Mouse (Mus musculus) CH12.LX (cell line): ENCODE measurements around the gene Jam2. TPM values are rescaled to one million over a fixed set of nuclear protein-coding genes. Genes with fewer than 3 reads are reported as not detected.

Experiments used
- DNase-seq: peaks from one replicate; pipeline ENCODE4 v3.0.0-alpha.2; 2013; ENCODE audit errors: extremely low read depth
- H3K27ac ChIP-seq: 2 replicates; pipeline ENCODE4 v1.5.1; 2012; ENCODE audit warnings: low read depth, mild to moderate bottlenecking, control low read depth, moderate library complexity; ENCODE audit not compliant: insufficient read depth
- H3K27me3 ChIP-seq: replicated peaks from 2 replicates; pipeline ENCODE3; 2012; ENCODE audit warnings: inconsistent platforms
- H3K36me3 ChIP-seq, 2 experiments: replicated peaks in 1 of 2; 2 replicates each; pipeline versions ENCODE3 to v1.6.1; 2012; ENCODE audit warnings: inconsistent platforms in 1 of 2, low read length in 1 of 2, mild to moderate bottlenecking in 1 of 2, mixed read lengths in 1 of 2, moderate library complexity in 1 of 2; ENCODE audit not compliant: control insufficient read depth in 1 of 2, insufficient read depth in 1 of 2
- H3K4me1 ChIP-seq, 2 experiments: 2 replicates each; pipeline ENCODE4 v1.6.1; 2012; ENCODE audit warnings: inconsistent platforms in 1 of 2, moderate library complexity in 1 of 2; ENCODE audit not compliant: insufficient read depth in 2 of 2, control insufficient read depth in 1 of 2
- H3K4me2 ChIP-seq: 2 replicates; pipeline ENCODE4 v1.6.1; 2012; ENCODE audit warnings: low read depth, mild to moderate bottlenecking, control low read depth; ENCODE audit not compliant: poor library complexity, insufficient read depth, severe bottlenecking
- H3K4me3 ChIP-seq, 3 experiments: fragments of 150-350 bp in 1 of 3; sonication (generic) in 1 of 3; replicated peaks in 1 of 3; 2 replicates each; pipeline versions ENCODE3 to v1.5.1; 2011 to 2012; ENCODE audit warnings: low read depth in 2 of 3, low read length in 2 of 3, mild to moderate bottlenecking in 2 of 3, moderate library complexity in 2 of 3, control low read depth in 1 of 3, improper control_type of control experiment in 1 of 3, inconsistent platforms in 1 of 3, mixed read lengths in 1 of 3; ENCODE audit not compliant: poor library complexity in 1 of 3
- H3K79me2 ChIP-seq: replicated peaks from 2 replicates; pipeline ENCODE4 v1.6.1; 2012; ENCODE audit warnings: mild to moderate bottlenecking, moderate library complexity; ENCODE audit not compliant: control insufficient read depth, poor library complexity, insufficient read depth, severe bottlenecking; ENCODE audit errors: extremely low read depth
- H3K9ac ChIP-seq: 2 replicates; pipeline ENCODE4 v1.6.1; 2012; ENCODE audit warnings: low read depth, mild to moderate bottlenecking, control low read depth, moderate library complexity; ENCODE audit not compliant: insufficient read depth
- H3K9me3 ChIP-seq: replicated peaks from 2 replicates; pipeline ENCODE3; 2012; ENCODE audit warnings: low read length, inconsistent platforms, mixed read lengths
- CHD1 ChIP-seq: IDR thresholded peaks from 2 replicates; pipeline ENCODE4 v1.6.1; 2012; ENCODE audit warnings: low read depth, low read length, improper control_type of control experiment, inconsistent platforms
- CHD2 ChIP-seq: IDR thresholded peaks from 2 replicates; pipeline ENCODE4 v1.6.1; 2011; ENCODE audit warnings: low read length, improper control_type of control experiment
- ELF1 ChIP-seq: IDR thresholded peaks from 2 replicates; pipeline ENCODE4 v1.6.1; 2014; ENCODE audit warnings: low read depth, mild to moderate bottlenecking, inconsistent platforms, low read length, improper control_type of control experiment
- EP300 ChIP-seq: IDR thresholded peaks from 2 replicates; pipeline ENCODE4 v1.6.1; 2011; ENCODE audit warnings: low read length, improper control_type of control experiment
- ETS1 ChIP-seq: conservative IDR thresholded peaks from 2 replicates; pipeline ENCODE4 v1.6.1; 2012; ENCODE audit warnings: low read depth, mild to moderate bottlenecking, inconsistent platforms, low read length, improper control_type of control experiment, moderate library complexity
- HCFC1 ChIP-seq: IDR thresholded peaks from 2 replicates; pipeline ENCODE4 v1.6.1; 2012; ENCODE audit warnings: low read depth, mild to moderate bottlenecking, inconsistent platforms, low read length, improper control_type of control experiment
- JUN ChIP-seq: IDR thresholded peaks from 2 replicates; pipeline ENCODE4 v1.6.1; 2011; ENCODE audit warnings: low read depth, mild to moderate bottlenecking, low read length, improper control_type of control experiment, moderate library complexity; ENCODE audit not compliant: insufficient read depth
- JUND ChIP-seq: conservative IDR thresholded peaks from 2 replicates; pipeline ENCODE4 v1.6.1; 2011; ENCODE audit warnings: low read depth, low read length, improper control_type of control experiment
- KAT2A ChIP-seq: IDR thresholded peaks from 2 replicates; pipeline ENCODE4 v1.6.1; 2012; ENCODE audit warnings: low read length, improper control_type of control experiment, inconsistent platforms; ENCODE audit not compliant: insufficient replicate concordance
- MAFK ChIP-seq: IDR thresholded peaks from 2 replicates; pipeline ENCODE4 v1.6.1; 2011; ENCODE audit warnings: low read length, improper control_type of control experiment; ENCODE audit not compliant: insufficient replicate concordance
- MAX ChIP-seq: IDR thresholded peaks from 2 replicates; pipeline ENCODE4 v1.6.1; 2011; ENCODE audit warnings: low read length, improper control_type of control experiment
- MAZ ChIP-seq: IDR thresholded peaks from 2 replicates; pipeline ENCODE4 v1.6.1; 2012; ENCODE audit warnings: low read depth, mild to moderate bottlenecking, inconsistent platforms, low read length, improper control_type of control experiment, moderate library complexity
- MXI1 ChIP-seq: IDR thresholded peaks from 2 replicates; pipeline ENCODE4 v1.6.1; 2011; ENCODE audit warnings: mild to moderate bottlenecking, low read depth, low read length, improper control_type of control experiment
- NELFE ChIP-seq: IDR thresholded peaks from 2 replicates; pipeline ENCODE4 v1.6.1; 2011; ENCODE audit warnings: low read depth, low read length, improper control_type of control experiment
- NRF1 ChIP-seq: IDR thresholded peaks from 2 replicates; pipeline ENCODE4 v1.6.1; 2014; ENCODE audit warnings: low read depth, mild to moderate bottlenecking, inconsistent platforms, low read length, improper control_type of control experiment, moderate library complexity
- PAX5 ChIP-seq: IDR thresholded peaks from 2 replicates; pipeline ENCODE4 v1.6.1; 2012; ENCODE audit warnings: low read length, inconsistent platforms, mixed read lengths
- RAD21 ChIP-seq: IDR thresholded peaks from 2 replicates; pipeline ENCODE4 v1.6.1; 2011; ENCODE audit warnings: low read depth, mild to moderate bottlenecking, low read length, improper control_type of control experiment, moderate library complexity
- RCOR1 ChIP-seq: conservative IDR thresholded peaks from 2 replicates; pipeline ENCODE4 v1.6.1; 2012; ENCODE audit warnings: low read depth, mild to moderate bottlenecking, inconsistent platforms, low read length, improper control_type of control experiment
- SIN3A ChIP-seq: IDR thresholded peaks from 2 replicates; pipeline ENCODE4 v1.6.1; 2012; ENCODE audit warnings: low read length, improper control_type of control experiment, inconsistent platforms
- SMC3 ChIP-seq: IDR thresholded peaks from 2 replicates; pipeline ENCODE4 v1.6.1; 2011; ENCODE audit warnings: low read depth, low read length, improper control_type of control experiment
- TBP ChIP-seq: conservative IDR thresholded peaks from 2 replicates; pipeline ENCODE4 v1.6.1; 2011; ENCODE audit warnings: low read depth, low read length, improper control_type of control experiment
- TCF12 ChIP-seq: IDR thresholded peaks from 2 replicates; pipeline ENCODE4 v1.6.1; 2014; ENCODE audit warnings: low read depth, mild to moderate bottlenecking, inconsistent platforms, low read length, improper control_type of control experiment
- UBTF ChIP-seq: IDR thresholded peaks from 2 replicates; pipeline ENCODE4 v1.6.1; 2012; ENCODE audit warnings: low read depth, mild to moderate bottlenecking, inconsistent platforms, low read length, improper control_type of control experiment, moderate library complexity
- USF1 ChIP-seq: IDR thresholded peaks from 2 replicates; pipeline ENCODE4 v1.6.1; 2014; ENCODE audit warnings: low read depth, mild to moderate bottlenecking, inconsistent platforms, low read length, improper control_type of control experiment
- USF2 ChIP-seq: conservative IDR thresholded peaks from 2 replicates; pipeline ENCODE4 v1.6.1; 2011; ENCODE audit warnings: low read depth, low read length, improper control_type of control experiment
- ZC3H11A ChIP-seq: IDR thresholded peaks from 2 replicates; pipeline ENCODE4 v1.6.1; 2012; ENCODE audit warnings: low read depth, mild to moderate bottlenecking, inconsistent platforms, low read length, improper control_type of control experiment
- ZKSCAN1 ChIP-seq: IDR thresholded peaks from 2 replicates; pipeline ENCODE4 v1.6.1; 2012; ENCODE audit warnings: low read depth, inconsistent platforms, low read length, improper control_type of control experiment, borderline replicate concordance
- ZMIZ1 ChIP-seq: IDR thresholded peaks from 2 replicates; pipeline ENCODE4 v1.6.1; 2012; ENCODE audit warnings: low read depth, mild to moderate bottlenecking, inconsistent platforms, low read length, improper control_type of control experiment
- ZNF384 ChIP-seq: IDR thresholded peaks from 2 replicates; pipeline ENCODE4 v1.6.1; 2012; ENCODE audit warnings: low read depth, low read length, improper control_type of control experiment, inconsistent platforms
- dilution Hi-C: fragments of 300-500 bp; cut with MboI; formaldehyde crosslinking; loops from 2 replicates; pipeline ENCODE4 v1.14.3; 2020; ENCODE audit warnings: low sequenced_read_pairs; ENCODE audit not compliant: extremely low pct_unique_long_range_greater_than_20kb, extremely low pct_ligation_motif_present
- in situ Hi-C: fragments of 300-500 bp; cut with MboI; formaldehyde crosslinking; loops from 3 replicates; pipeline ENCODE4 v1.14.3; 2019; ENCODE audit warnings: low sequenced_read_pairs, low pct_ligation_motif_present, low pct_unique_long_range_greater_than_20kb, mixed read lengths
- polyA plus RNA-seq: library from polyadenylated mRNA; unstranded; fragments of >175 nt; gene quantifications from 2 replicates; pipeline ENCODE4 v1.2.1, GENCODE M21; 2012; ENCODE audit warnings: low read depth; ENCODE audit not compliant: insufficient read length
- total RNA-seq, 2 experiments: library from RNA; depleted of rRNA; stranded (reverse); fragments of 300-350 nt in 1 of 2; fragments of >200 nt in 1 of 2; gene quantifications; 2 replicates each; pipeline ENCODE4 v1.2.3; 2012 to 2014

Gene Jam2
- total and polyA plus RNA-seq, 3 experiments = 0.08 to 0.09 TPM; not detected in 1

DNA sequence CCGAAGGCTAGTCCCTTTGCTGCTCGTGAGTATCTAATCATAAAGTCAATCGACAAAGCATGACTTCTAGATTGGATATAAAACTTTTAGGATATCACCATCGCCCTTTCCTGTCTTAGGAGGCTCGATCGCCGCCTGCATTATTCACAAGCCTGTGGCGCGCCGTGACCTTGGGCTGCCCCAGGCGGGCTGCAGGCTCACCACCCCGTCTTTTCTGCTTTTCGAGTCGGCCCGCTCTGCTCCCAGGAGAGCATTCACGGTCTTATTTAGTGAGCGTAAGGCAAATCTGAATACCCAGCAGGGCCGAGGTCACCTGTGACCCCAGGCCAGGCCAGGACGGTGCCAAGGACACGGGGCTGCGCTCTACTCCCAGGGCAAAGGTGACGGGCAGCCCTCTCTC lies 60.4 kb downstream of the Jam2 start:
- H3K4me1 ChIP-seq = peaks cover 8 to 48% of the 10 kb centered on the region in 2 experiments
- H3K79me2 ChIP-seq = peaks cover 65% of the 10 kb centered on the region
- in situ Hi-C loops (loop anchor here (10.0 to 25.0 kb wide), 2 partner anchors 100 to 247 kb away; partner anchors contain the start of gene Mrpl39), dilution Hi-C loops (no loop called here)
- H3K4me3 ChIP-seq = peak overlapping the region; percentile 77 to 89 (median 87)
- peak overlapping the region; percentile 75 for H3K9ac ChIP-seq
- H3K36me3 ChIP-seq = peaks cover 31 to 59% of the 10 kb centered on the region in 2 experiments
- no peak for DNase-seq
- H3K27me3 ChIP-seq = no peaks in the 10 kb centered on the region
- no peak for TF ChIP-seq USF2
- TF ChIP-seq MXI1 = 0 out of 2 replicates have a peak, but pooled peaks have one; percentile 0
- TF ChIP-seq CHD1 = peak; percentile 63; the same call in 1 of the 2 replicates
- H3K9me3 ChIP-seq = no peaks in the 10 kb centered on the region
- H3K27ac ChIP-seq = peak overlapping the region; percentile 74
- peak overlapping the region; percentile 76; the same call in 1 of the 2 replicates for H3K4me2 ChIP-seq

DNA sequence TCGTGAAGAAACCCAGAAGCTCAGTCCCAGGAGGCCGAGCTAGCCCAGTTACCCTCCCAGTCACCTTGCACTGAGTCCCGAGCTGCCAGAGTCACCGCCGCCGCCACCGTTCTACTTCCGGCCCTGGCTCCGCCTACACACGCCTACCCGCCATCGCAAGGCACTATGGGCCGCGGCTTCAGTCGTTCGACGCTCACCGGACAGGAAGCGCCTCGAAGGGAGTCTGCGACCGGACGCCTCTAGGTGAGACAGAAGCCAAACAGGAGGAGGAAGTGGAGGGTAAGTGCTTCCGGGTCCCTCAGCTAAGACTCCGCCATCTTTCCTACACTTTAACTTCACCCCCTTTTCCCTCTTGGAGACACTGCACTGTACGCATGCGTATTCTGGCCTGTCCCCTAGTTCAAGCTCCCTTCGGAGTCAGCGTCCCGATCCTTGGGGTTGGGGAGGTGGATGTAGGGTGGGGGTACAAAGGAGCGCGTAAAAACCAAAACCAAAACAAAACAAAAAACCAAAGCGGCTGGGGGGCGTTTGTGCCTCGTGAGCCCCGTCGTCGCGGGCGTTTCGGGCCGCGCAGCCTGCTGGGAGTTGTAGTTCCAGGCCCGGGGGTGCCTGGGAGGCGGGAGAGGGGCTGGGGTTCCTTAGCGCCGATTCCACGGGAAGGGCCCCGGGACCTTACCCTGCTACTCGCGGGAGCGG lies 61.0 kb downstream of the Jam2 start, which contains the start of gene Gabpa:
Gene Gabpa (plus strand): TSS at position 181 of the 696 bp plus-strand sequence.
- H3K27me3 ChIP-seq = no peaks in the 10 kb centered on the region
- peaks cover 29 to 57% of the 10 kb centered on the region in 2 experiments for H3K36me3 ChIP-seq
- peaks cover 65% of the 10 kb centered on the region for H3K79me2 ChIP-seq
- dilution Hi-C loops (no loop called here), in situ Hi-C loops (loop anchor here (10.0 to 25.0 kb wide), 2 partner anchors 100 to 248 kb away; partner anchors contain the start of gene Mrpl39)
- H3K4me1 ChIP-seq = peaks cover 8 to 46% of the 10 kb centered on the region in 2 experiments
- peak; percentile 100 for DNase-seq
- peak within 1 kb of the TSS; percentile 76 for H3K4me2 ChIP-seq
- peak within 1 kb of the TSS; percentile 85 for H3K27ac ChIP-seq
- H3K4me3 ChIP-seq = peak within 1 kb of the TSS; percentile 77 to 89 (median 87)
- peak within 1 kb of the TSS; percentile 98 for H3K9ac ChIP-seq
- no peaks in the 10 kb centered on the region for H3K9me3 ChIP-seq
- TF ChIP-seq KAT2A (peak; percentile 97), ETS1 (peak; percentile 35), SIN3A (peak; percentile 86; the same call in 1 of the 2 replicates), NRF1 (peak; percentile 87), ELF1 (peak; percentile 98), TBP (peak; percentile 81), CHD2 (peak; percentile 94), USF2 (no peak; the same call in 1 of the 2 replicates), RAD21 (no peak), ZC3H11A (no peak), JUND (no peak; the same call in 1 of the 2 replicates), TCF12 (peak; percentile 85), NELFE (peak; percentile 85), MAX (peak; percentile 90), MAFK (no peak), EP300 (no peak), MAZ (peak; percentile 89), ZMIZ1 (peak; percentile 79), UBTF (no peak), MXI1 (peak; percentile 39; the same call in 1 of the 2 replicates), ZKSCAN1 (no peak), CHD1 (no peak), ZNF384 (no peak), RCOR1 (peak; percentile 78; the same call in 1 of the 2 replicates), SMC3 (no peak; the same call in 1 of the 2 replicates), JUN (no peak), PAX5 (no peak), USF1 (no peak), HCFC1 (peak; percentile 90)
